Mouse (Mus musculus) adrenal gland, postnatal 10 days (tissue): ENCODE data around the gene Trpc4ap. TPM values are rescaled to one million over a fixed set of nuclear protein-coding genes. Genes with fewer than 3 reads are reported as not detected.

Source experiments
- DNase-seq: peaks from one replicate; pipeline ENCODE4 v3.0.0; 2021; ENCODE audit warnings: mixed read lengths
- total RNA-seq, 2 experiments: library from RNA; stranded (reverse); gene quantifications; 2 replicates each; pipeline ENCODE4 v1.2.3; 2021

Gene Trpc4ap
- total RNA-seq, 2 experiments from 2014 or later, result 103 to 118 TPM

GRCm38 (mm10) chr2:155641540-155642472 is 50.4 kb downstream of the Trpc4ap start:
- DNase-seq, result no peak

GRCm38 (mm10) chr2:155640656-155641055 is 51.5 kb downstream of the Trpc4ap start:
- peak; percentile 52 for DNase-seq

GRCm38 (mm10) chr2:155637411-155637810 is 54.8 kb downstream of the Trpc4ap start:
- no peak for DNase-seq

GRCm38 (mm10) chr2:155636881-155637280 is 55.3 kb downstream of the Trpc4ap start:
- no peak for DNase-seq

GRCm38 (mm10) chr2:155635961-155636360 is 56.2 kb downstream of the Trpc4ap start:
- DNase-seq, result no peak

- DNase-seq, result peak; percentile 73
Observed at GRCm38 (mm10) chr2:155634562-155634961, 57.6 kb downstream of the Trpc4ap start.

GRCm38 (mm10) chr2:155633731-155634130 is 58.5 kb downstream of the Trpc4ap start:
- DNase-seq, result no peak

- no peak for DNase-seq
Observed at GRCm38 (mm10) chr2:155633121-155633520, 59.1 kb downstream of the Trpc4ap start.

GRCm38 (mm10) chr2:155632138-155632936 is 59.8 kb downstream of the Trpc4ap start:
- no peak for DNase-seq

GRCm38 (mm10) chr2:155630590-155631416 is 61.4 kb downstream of the Trpc4ap start:
- peak; percentile 56 for DNase-seq

- DNase-seq, result no peak
Observed at GRCm38 (mm10) chr2:155630153-155630552, 62.0 kb downstream of the Trpc4ap start.

GRCm38 (mm10) chr2:155629231-155629661 is 62.9 kb downstream of the Trpc4ap start:
- DNase-seq, result peak; percentile 62

GRCm38 (mm10) chr2:155628519-155628918 is 63.7 kb downstream of the Trpc4ap start:
- no peak for DNase-seq

- DNase-seq, result no peak
Observed at GRCm38 (mm10) chr2:155628112-155628511, 64.1 kb downstream of the Trpc4ap start.

GRCm38 (mm10) chr2:155627030-155627738 is 65.0 kb downstream of the Trpc4ap start:
- DNase-seq, result peak; percentile 87

GRCm38 (mm10) chr2:155626277-155626676 is 65.9 kb downstream of the Trpc4ap start:
- no peak for DNase-seq

- peak; percentile 39 for DNase-seq
Observed at GRCm38 (mm10) chr2:155624730-155625129, 67.5 kb downstream of the Trpc4ap start.

GRCm38 (mm10) chr2:155623996-155624395 is 68.2 kb downstream of the Trpc4ap start:
- DNase-seq, result no peak

GRCm38 (mm10) chr2:155622606-155623005 is 69.6 kb downstream of the Trpc4ap start:
- no peak for DNase-seq

- DNase-seq, result peak; percentile 97
Observed at GRCm38 (mm10) chr2:155619817-155620216, 72.4 kb downstream of the Trpc4ap start.

- no peak for DNase-seq
Observed at GRCm38 (mm10) chr2:155616971-155617370, 75.2 kb downstream of the Trpc4ap start.
